Mouse (Mus musculus) lung, postnatal 10 days (tissue): Measurements from ENCODE around the gene Dnajc11.
A peak's percentile ranks its signal among the peaks of the same experiment; 100 is the strongest.

Source experiments
- DNase-seq: peaks from one replicate; pipeline ENCODE4 v3.0.0; 2021

Gene Dnajc11

GRCm38 (mm10) chr4:152010707-152011134 is 77.2 kb downstream of the Dnajc11 start:
- DNase-seq: no peak

GRCm38 (mm10) chr4:152011171-152011760 is 77.8 kb downstream of the Dnajc11 start:
- DNase-seq: no peak

DNA sequence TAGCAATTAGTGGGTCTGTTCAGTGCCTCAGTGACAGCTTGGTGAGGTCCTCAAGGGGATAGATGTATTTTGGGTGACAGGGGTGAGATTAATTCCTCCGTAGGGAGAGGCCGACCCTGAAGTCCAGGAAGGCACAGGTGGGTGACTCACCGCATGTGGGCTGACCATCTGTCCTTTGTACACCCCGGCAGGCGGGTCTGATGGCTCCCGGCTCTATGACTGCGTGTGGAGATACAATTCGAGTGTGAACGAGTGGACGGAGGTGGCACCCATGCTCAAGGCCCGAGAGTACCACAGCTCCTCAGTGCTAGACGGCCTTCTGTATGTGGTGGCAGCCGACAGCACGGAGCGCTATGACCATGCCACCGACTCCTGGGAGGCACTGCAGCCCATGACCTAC is 78.6 kb downstream of the Dnajc11 start:
- DNase-seq: no peak

GRCm38 (mm10) chr4:152013036-152013813 is 79.7 kb downstream of the Dnajc11 start:
- no peak for DNase-seq

DNA sequence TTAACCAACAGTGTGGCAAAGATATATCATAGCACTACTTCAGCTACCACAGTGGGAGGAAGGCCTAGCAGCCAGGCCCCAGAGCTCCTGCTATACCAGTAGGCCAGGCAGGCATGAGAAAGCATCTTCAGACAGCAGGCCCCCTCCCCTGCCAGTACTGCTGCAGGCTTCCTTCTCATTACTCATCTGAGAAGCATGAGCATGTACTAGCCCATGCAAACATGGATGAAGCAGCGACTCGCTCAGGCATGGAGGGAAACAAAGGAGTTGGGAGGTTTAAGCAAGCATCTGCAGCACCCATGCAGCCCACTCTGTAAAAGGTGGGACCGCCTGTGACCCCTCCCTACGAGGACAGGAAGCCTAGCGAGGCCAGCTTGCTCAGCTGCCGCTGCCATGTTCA is 85.6 kb downstream of the Dnajc11 start:
- no peak for DNase-seq

DNA sequence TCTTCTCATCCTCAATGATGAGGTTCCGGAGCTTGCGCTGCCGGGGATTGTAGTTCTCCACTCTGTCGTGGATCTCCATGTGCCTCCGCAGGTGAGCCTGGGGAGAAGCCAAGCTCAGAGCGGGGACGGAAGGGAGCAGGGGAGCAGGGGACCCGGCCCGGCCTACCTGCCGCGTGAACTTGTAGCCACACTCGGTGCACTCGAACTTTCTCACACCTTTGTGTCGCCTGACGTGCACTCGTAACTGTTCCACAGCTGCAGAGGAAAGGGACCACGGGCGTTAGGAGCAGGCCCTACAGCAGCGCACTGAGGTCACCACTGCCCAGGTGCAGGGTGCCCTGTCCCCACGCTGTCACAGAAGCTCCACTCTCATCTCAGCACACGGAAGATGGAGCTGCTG is 86.5 kb downstream of the Dnajc11 start:
- no peak for DNase-seq

DNA sequence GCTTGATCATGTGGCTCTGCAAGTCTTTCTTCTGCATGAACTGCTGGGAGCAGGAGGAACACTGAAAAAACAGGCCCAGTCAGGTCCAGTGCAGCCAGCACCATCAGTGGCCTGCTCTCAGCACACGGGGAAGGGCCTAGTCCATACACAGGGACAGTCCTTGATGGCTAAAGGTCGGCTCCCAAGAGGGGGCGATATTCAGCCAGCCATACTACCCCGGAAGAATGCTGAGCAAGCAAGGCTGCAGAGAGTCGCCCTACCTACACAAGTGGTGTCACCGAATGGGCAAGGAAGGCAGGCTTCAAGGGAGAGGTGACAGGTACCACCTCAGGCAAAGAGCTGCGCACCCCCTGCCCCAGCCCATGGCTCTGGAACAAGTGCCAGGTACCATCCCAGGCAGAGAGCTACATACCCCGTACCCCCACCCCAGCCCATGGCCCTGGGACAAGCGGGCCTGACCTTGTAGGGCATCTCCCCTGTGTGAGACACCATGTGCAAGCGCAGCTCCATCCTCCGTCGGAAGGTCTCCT is 88.1 kb downstream of the Dnajc11 start:
- DNase-seq: no peak

GRCm38 (mm10) chr4:152022506-152022905 is 89.0 kb downstream of the Dnajc11 start:
- no peak for DNase-seq

- DNase-seq: no peak
These were observed 91.0 kb downstream of the Dnajc11 start for GRCm38 (mm10) chr4:152024525-152024924.

- DNase-seq: peak; percentile 59
These were observed 93.4 kb downstream of the Dnajc11 start for GRCm38 (mm10) chr4:152026751-152027508.

- peak; percentile 99 for DNase-seq
These were observed 94.0 kb downstream of the Dnajc11 start, which contains the start of gene Zbtb48 for GRCm38 (mm10) chr4:152027524-152027923. TSS of gene Zbtb48 (minus strand) at chr4:152027671.

- DNase-seq: no peak
These were observed 95.0 kb downstream of the Dnajc11 start for GRCm38 (mm10) chr4:152028456-152028855.

GRCm38 (mm10) chr4:152029087-152029486 is 95.6 kb downstream of the Dnajc11 start:
- DNase-seq: peak; percentile 45

DNA sequence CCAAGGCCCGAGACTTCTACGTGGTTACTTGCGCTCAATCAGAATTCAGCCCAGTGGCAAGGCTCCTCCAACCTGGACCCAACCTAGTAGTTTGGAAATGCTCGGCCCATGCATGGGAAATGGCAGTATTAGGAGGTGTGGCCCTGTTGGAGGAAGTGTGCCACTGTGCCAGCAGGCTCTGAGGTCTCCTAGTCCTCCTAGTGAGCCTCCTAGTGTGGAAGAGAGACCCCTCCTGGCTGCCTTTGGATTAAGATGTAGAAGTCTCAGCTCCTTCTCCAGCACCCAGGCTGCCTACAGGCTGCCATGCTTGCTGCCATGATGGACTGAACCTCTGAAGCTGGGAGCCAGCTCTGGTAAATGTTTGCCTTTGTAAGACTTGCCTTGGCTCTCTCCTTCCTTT is 96.5 kb downstream of the Dnajc11 start:
- DNase-seq: peak; percentile 71
